Mouse (Mus musculus) MEL-GATA-1-ER (cell line): ENCODE results near the gene Lyrm4.
"Not testable (repeated sequence)": the region's sequence is repeated elsewhere in the genome, so short reads cannot be mapped to it uniquely, and the experiment has no call there.

Experiments
- DNase-seq: peaks from one replicate; pipeline ENCODE4 v3.0.0-alpha.2; 2012; ENCODE audit warnings: low read depth; ENCODE audit errors: extremely low read depth

The Lyrm4 gene

DNA sequence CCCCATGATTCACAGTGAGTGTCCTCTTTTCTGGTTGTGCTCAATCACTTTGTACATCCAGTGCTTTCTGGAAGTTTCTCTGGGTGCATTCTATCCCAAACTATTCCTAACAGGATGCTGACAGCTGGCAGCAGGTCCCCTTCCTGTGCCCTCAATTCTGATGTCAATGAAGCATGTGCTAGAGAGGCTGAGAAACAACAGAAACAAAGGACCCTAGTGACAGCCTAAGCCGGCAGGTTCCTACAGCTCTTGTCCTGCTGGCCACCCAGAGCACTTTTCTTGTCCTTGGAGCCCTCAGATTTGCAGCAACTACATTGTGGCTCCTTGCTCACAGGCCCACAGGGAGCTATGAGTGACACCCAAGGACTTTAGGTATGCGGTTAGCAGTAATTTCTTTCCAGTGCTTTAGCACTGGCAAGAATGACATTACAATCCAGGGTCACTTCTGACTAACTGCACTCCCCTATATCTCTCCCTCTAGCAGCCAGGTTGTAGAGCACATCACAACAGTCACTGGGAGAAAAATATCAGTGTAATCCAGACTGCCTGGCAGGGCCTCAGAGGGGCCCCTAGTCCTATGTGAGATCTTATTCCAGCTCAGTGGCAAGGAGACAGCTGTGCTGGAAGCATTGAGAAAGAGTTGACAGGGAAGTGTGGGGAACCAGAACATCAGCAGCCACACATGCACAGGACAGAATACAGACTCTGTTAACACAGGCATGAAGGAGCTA lies 121.5 kb downstream of the Lyrm4 start:
- DNase-seq: no peak

DNA sequence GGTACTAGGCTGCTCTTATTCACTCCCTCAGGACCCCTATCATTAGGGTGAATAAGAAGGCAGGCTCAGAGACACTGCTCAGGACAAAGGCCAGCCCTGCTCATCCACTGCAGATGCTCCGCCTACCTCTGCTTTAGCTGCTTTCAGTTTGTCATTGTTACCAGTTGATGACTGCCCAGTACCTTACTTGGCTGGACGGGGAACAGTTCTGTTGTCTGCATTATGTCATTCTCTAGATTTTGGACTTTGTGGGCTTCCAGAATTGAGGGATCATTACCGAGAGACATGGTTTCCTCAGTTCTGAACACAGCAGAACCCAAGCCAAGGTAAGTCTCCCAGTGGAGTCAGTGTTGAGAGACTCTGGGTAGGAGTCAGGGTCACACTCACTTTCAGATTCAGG lies 122.1 kb downstream of the Lyrm4 start:
- DNase-seq: no peak

DNA sequence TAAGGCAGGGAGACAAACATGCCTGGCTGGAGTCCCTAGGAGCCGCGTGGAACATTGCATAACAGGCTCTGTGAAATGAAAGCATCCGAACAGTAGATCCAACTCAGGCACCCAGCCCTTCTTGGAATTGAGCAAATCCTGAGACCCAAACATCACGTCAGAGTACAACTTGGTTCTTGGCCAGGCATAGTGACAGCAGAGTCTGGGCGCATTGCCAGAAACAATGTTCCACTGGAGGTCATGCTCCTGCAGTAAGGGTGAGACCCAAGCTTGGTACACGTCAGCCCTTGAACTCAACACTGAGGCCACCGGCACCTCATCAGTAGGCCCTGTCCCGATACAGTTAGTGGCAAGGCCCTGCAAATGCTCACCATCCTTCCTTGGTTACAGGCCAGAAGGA lies 123.3 kb downstream of the Lyrm4 start:
- DNase-seq: no peak

DNA sequence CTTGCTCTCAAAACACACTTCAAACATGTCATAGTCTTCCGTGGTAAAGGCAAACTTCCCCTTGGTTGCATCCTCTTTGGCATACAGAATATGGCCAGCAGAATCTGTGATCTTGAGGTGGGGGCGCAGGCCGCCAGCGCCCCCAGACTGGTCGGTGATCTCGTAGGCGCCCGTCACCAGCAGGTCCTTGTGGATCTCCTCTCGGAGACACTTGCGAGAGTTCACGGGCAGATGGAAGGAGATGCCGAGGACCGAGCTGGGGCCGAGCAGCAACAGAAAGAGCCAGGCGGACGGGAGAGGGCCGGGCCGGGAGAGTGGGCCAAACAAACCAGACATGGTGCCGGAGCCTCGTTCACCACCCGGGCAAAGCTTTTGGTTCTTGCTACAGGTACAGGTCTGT lies 126.1 kb downstream of the Lyrm4 start:
- not testable (repeated sequence) for DNase-seq

DNA sequence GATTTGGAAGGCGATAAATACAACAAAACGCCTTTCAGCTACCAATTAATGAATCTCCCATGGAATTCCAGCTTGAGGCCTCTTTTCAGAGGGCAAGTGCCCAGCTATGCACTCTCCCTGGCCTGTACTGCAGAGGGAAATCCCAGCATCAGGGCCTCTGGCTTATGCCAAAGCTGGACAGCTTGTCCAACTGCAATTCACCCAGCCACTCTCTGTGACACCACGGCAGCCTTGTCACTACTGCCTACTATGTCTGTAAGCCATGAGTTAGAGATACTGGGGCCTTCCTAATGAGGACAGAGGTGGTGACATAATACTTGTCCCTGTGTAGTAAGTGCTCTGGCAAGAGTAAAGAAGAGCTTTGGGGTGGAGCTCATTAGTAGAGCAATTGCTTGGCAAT lies 128.0 kb downstream of the Lyrm4 start:
- DNase-seq: no peak

DNA sequence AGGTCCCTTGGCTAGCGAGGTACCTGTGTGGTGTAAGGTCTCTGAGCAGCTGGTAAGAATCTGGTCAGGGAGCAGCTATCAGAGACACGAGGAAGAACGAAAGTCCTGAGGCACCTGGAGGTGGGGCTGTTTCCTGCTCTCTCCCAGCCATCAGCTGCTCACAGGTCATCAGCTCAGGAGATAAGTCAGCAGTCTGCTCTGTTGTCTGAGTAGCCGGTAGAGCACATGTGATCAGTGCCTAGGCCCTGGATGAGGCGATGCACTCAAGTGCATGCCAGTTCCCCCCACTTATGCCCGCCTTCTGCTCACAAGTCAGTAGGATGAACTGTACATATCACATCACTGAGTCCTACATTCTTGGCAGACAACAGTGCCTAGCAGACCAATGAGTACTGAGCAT lies 134.3 kb downstream of the Lyrm4 start:
- DNase-seq: no peak

DNA sequence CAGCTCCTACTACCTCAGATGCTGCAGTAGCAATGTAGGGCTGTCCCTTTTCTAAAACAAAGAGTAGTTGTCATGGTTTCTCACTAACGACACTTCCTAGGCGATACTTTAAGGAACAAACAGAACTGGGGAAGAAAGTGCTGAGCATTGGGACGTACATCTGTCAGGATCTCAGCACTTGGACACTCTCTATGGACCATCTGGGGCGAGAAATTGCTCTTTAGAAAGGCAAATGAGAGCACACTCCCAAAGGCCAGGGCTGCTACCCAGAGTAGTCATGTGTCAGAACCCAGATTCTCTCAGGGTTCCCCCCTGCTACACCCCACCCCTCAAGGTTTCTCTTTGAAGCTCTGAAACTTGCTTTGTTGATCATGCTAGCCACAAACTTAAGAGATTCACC lies 136.9 kb downstream of the Lyrm4 start:
- no peak for DNase-seq

DNA sequence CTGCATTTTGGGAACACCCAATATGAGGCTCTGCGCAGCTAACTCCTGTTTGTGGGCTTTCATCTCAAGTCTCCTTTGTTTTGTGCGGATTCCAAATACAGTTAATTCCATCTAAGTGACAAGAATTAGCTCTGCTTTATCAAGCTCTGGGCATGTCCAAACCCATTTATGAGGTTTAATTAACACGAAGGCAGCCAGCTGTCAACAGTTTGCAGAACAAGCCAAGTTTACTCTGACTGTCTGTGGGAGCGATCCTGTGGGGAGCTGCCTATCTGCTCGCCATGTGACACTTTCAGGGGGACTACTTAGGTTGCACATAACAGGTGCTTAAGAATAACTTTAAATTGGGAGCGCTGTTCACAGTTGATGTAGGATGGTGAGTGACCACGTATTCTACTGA lies 140.4 kb downstream of the Lyrm4 start:
- DNase-seq: no peak

DNA sequence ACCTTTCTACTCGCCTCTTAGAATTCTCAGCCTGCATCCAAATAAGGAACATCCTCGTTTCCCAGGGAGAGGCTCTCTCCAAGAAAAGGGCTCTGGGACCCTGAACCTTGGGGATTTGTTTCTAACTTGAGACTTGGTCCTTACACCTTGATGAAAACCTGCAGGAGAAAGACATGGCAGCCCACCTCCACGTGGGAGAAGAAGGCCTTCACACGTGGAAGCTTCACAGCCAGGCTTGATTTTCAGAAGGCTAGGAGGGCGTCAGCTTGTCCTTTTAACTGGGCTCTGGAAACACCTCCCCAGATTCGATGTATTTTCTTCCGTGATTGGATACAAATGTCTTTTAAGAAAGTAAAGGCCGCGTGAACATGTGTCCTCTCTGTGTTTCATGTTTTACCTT lies 147.5 kb downstream of the Lyrm4 start:
- DNase-seq: no peak

DNA sequence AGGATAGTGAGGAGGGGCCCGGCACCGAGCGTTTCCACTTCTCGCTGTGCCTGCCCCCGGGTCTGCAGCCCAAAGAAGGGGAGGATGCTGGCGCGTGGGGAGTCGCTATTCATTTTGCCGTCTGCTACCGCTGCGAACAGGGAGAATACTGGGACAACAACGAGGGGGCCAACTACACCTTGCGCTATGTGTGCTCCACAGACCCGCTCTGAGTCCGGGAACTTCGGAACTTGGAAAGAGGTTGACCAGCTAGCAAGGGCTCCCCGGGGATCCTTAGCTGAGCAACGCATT lies 147.9 kb downstream of the Lyrm4 start:
- no peak for DNase-seq

DNA sequence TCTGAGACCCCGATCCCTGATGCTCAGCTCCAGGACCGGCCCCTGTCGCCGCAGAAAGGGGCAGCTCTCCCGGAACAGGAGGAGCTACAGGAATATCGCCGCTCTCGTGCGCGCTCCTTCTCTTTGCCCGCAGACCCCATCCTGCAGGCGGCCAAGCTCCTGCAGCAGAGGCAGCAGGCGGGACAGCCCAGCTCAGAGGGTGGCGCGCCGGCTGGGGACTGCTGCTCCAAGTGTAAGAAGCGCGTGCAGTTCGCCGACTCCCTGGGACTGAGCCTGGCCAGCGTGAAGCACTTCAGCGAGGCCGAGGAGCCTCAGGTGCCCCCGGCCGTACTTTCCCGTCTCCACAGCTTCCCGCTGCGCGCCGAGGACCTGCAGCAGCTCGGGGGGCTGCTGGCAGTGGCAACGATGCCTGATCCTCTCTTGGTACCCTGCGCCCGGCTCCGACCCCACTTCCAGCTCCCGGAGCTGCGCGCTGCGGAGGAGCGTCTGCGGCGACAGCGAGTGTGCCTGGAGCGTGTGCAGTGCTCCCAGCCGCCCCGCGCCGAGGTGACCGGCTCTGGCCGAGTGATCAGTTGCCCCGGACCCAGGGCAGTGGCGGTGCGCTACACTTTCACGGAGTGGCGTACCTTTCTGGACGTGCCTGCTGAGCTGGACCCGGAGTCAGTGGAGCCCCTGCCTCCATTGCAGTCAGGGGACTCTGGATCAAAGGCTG lies 148.5 kb downstream of the Lyrm4 start:
- no peak for DNase-seq

DNA sequence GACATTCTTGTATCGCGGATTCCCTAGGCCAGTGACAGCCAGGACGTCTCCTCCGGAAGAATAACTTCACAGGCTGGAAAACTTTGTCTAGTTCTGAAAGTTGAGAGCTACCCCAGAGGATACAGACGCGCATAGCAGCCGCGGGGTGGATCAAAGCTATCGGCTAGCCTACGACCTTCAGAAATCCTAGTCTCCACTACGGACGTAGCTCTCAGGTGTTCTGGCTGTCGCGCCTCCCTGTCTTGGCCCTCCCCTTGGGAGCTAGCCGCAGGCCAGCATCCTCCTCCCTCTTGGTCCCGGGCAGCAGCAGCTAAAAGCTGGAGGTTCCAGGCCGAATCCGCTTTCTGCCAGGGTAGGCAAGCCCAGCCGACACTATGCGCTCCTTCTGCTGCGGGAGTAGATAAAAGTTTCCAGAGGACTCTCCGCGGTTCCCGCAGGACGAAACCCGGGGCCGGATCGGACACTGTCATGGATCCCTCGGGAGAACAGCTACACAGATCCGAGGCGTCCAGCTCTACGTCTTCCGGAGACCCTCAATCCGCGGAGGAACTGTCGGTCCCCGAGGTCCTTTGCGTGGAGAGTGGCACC lies 149.1 kb downstream of the Lyrm4 start:
- DNase-seq: no peak

DNA sequence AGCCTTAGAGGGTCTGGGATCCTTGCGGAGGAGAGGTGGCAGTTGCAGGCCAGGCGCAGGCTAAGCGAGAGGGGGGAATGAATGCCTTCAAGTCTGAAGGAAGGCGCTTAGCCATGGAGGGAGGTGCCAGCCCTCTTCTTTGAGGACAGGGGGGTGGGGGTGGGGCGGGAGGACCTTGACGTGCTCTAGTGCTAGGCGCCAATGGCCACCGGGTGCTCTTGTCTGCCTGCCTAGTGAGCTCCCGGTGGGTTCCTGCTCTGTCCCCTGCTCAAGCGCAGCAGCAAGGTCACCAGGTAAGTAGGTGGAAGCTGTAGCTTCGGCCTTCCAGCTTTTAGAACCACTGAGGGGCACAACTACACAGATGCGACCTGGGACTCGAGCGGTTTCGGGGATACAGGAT lies 149.6 kb downstream of the Lyrm4 start:
- DNase-seq: no peak

DNA sequence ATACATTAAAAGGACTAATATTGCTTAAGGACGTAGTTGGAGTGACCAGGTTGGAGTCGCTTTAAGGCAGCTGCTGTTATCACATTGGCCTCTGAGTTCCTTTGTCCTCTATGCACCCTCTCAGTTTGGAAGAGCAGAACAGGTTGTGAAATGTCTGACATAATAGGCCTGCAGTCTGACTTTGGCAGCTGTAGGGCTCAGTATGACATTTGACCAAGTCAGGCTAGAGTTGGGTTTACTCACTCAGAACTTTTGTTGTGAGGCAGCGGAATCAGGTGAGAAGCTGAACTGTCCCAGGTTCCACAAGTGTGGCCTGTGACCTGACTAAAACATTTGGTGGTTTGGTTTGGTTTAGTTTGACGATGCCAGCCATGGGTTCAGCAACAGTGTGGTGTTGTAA lies 153.7 kb downstream of the Lyrm4 start:
- DNase-seq: no peak

DNA sequence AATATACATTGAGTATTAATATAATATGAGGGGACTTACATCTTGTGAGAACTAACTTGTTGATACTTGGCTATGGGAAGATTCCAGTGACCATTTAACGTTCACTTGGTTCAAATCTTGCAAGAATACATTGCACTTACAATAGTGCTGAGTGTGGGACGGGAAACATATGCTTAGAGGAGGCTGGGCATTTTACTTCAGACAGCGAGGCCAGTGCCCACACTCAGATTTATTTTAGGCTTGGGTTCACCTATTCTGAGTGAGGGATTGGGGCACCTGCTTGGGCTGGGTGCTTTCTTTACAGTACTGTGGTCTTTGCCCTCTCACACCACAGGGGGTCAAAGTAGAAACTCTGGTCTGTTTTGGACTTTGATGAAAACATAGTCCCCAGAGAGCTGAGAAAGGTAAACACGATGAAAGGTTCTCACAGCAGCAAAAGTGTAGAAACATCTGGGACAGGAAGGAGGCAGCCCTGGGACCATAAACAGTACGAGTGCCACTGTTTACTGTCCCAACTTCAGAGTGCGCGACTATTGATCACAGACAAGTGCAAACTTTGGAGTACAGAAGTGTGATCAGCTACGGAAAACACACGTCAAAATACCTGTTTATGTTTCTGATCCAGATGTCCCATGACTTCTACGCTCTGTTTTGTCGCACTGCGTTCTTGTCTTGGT lies 157.8 kb downstream of the Lyrm4 start:
- no peak for DNase-seq

DNA sequence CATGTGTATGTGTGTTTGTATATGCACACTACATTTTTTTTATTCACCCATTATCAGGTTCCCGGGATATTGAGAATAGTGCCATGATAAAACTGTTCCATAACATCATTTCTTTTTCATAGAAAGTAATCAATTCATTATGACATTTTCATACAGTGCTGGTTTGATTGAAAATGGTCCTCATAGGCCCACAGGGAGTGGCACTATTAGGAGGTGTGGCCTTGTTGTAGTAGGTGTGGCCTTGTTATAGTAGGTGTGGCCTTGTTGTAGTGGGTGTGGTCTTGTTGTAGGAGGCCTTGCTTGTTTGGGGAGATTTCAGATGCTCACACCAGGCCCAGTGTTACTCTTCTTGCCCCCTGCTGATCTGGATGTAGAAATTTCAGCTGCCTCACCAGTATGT lies 158.8 kb downstream of the Lyrm4 start, which contains the start of gene Ppp1r3g:
Gene Ppp1r3g (plus strand): TSS at position 301 of the 400 bp plus-strand sequence.
- no peak for DNase-seq

DNA sequence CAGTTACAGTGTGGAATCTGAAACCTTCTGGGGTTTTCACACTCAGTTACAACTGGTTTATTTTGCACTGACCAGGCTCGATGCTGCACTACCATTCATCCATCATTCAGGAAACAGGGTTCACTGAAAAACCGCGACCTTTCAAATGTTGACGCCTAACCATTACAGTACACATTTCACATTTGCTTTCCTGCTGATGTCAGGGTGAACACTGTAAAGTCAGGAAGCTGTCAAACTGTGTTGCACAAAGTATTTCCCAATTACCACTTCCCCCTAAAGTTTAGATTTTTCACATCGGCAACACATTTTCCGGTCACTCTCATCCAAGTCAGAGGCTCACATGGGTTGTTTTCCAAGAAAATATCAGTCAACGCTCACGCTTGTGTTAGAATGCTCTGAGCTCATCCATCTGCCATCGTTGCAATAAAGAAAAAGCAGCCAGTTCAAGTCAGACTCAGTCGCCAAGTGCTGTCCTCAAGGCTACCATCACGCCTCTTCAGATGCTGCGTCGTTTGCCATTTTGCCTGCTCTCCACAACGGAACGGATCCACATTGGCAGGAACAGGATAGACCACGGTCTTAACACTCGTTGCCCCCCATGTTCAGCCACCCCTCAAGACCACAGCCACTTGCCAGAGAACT lies 167.4 kb downstream of the Lyrm4 start:
- DNase-seq: no peak

DNA sequence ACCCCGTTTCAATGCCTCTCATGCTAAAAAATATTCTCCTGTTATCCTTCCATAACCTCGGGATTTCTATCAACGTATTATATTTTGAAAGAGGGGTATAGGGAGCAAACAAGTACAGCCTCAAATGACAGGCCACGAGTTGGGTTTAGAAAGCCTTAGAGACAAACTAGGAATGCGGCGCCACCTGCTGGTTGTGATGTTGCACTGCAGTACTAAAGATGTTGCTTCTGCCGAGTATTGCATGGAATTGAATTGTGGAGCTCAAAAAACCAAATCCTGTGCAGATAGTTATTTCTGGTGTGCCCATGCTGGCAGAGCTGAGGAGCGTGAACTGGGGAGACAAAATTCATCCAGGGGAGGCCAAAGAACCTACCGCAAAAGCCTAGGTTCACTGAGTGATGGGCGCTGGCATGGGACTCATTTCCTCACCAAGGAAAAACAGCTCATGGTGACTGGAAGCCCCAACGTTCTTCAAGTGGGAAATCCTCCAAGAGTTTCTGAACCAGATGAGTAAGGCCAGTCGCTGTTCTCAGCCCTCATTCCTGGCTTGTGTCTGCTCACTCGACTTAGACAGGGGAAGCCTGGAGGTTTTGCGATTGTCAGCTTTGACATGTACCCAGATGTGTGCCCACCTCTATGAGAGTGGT lies 169.8 kb downstream of the Lyrm4 start:
- peak; percentile 39 for DNase-seq

DNA sequence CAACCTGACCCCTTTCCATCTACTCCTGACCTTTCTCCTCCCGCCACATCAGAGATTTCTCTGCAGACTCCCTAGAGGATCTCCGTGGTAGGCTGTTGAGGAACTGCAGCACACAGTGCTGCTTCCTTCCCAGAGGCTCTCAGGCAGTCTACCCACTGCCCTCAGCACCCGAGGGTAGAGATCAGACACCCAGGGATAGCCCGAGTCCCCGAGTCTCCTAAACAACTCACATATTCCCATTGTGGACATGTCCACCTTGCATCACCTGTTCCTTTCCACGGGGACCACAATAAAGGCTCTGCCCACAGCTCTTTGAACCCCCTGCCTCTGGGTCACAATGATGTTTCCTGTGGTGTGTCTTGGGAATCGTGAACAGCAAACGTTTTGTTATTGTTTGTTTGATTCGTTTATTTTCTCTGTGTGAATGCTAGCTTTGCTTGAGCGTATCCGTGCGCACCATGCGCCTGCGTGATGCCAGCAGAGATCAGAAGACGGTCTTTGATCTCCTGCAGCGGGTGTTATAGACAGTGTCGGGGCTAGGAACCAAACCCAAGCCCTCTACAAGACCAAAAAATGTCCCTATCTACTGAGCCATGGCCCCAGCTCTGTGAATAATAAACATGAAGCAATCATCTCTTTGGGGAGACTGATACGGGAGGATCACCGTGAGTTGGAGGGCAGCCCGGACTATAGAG lies 170.5 kb downstream of the Lyrm4 start:
- no peak for DNase-seq

DNA sequence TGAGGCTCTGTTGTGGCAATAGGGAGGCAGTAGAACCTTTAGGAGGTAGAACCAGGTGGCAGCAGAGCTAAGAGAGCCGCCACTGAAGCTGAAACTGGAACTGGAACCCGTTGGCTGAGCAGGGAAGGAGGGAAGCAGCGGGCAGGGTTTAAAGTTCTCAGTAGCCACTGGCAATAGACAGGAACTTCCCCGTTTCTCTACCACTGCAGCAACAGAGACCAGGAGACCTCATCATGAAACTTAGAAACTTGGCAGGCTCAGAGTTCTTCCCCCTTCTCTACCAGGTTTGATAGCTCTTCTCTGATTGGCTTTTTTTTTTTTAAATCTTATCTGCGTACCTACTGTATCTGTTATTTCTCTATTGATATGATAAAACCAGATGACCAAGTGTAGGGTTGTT lies 176.4 kb downstream of the Lyrm4 start:
- DNase-seq: peak; percentile 29
